Mouse (Mus musculus) liver, postnatal 0 days (tissue): Measurements from ENCODE around the gene Tubgcp3.
"Not testable (repeated sequence)": the region's sequence is repeated elsewhere in the genome, so short reads cannot be mapped to it uniquely, and the experiment has no call there.

Experiments
- CTCF ChIP-seq: sonication (generic); IDR thresholded peaks from 2 replicates; pipeline ENCODE4 v1.5.1; 2016; ENCODE audit warnings: antibody characterized with exemption, low read depth
- EP300 ChIP-seq: IDR thresholded peaks from 2 replicates; pipeline ENCODE4 v1.6.1; 2016; ENCODE audit warnings: antibody characterized with exemption, low read depth, mild to moderate bottlenecking

DNA sequence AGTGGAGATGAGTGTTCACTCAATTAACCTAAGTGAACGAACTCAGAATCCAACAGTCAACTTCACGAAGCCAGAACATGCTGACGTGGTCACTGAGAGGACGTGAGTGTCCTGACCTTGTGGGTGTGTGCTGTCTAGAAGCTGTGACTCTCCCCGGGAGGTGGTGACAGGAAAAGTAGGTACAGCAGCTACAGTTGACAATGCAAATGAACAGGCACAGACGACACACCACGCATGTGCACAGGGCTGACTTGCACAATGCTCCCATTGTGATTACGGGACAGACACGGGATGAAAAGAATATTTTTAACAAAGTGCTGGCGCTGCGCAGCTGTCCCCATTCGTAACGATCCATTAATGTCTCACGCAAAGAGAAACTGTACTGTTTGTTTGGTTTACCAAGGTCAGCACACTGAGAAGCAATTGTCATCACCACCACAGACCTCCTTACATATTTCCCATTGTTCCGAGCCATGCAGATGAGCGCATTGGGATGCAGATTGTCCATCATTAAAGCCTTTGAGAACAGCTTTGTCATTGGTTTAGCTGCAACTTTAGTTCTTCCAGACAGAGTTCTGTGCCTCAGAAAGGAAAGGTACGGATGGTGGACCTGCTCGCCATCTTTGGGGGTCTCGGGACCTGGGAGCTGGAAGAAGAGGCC is 92.6 kb downstream of the Tubgcp3 start:
- TF ChIP-seq EP300, CTCF: not testable (repeated sequence)
